ENCODE assay signal across 12 mouse cellular contexts in genomic region chr5:65514635-65515278, GRCm38 (mm10). TPM values are rescaled to one million over a fixed set of nuclear protein-coding genes. Genes with fewer than 3 reads are reported as not detected.
DNase-seq lines count a peak whose midpoint lies in the region; ATAC-seq and TF ChIP-seq lines count a peak whose summit lies in the region.
"Had no signal": no experiment of that assay in that cellular context is flagged by ENCODE, and none has a peak within 500 bp of the region (broad histone marks: within the 10 kb centered on the region; RNA-seq: fewer than 3 reads in every experiment).

No protein-coding gene starts in this region.

- dilution Hi-C loops in CH12.LX (cut with MboI; ENCODE audit: extremely low pct_ligation_motif_present, extremely low pct_unique_long_range_greater_than_20kb, low sequenced_read_pairs): no loop called here

- no peaks in the 10 kb centered on the region for H3K79me2 ChIP-seq in CH12.LX (replicated peaks; ENCODE audit: control insufficient read depth, extremely low read depth, insufficient read depth, poor library complexity, severe bottlenecking)

- peaks cover 3% of the 10 kb centered on the region for H3K9me3 ChIP-seq in liver, postnatal 0 days (ENCODE audit: low read length)
- peaks cover 10% of the 10 kb centered on the region for H3K9me3 ChIP-seq in CH12.LX (replicated peaks; ENCODE audit: low read length)
- no peaks in the 10 kb centered on the region for H3K9me3 ChIP-seq in lung, embryonic 16.5 days (ENCODE audit: control insufficient read depth, low read length)
- H3K9me3 ChIP-seq in stomach, embryonic 15.5 days: no peaks in the 10 kb centered on the region
- H3K9me3 ChIP-seq: embryonic facial prominence, embryonic 13.5 days; hindbrain, embryonic 10.5 days had no signal

- H3K4me2 ChIP-seq in liver, postnatal 0 days (ENCODE audit: low read depth, low read length): no peak overlapping the region; the same call in 1 of the 2 replicates
- peak overlapping the region; percentile 68 for H3K4me2 ChIP-seq in CH12.LX (ENCODE audit: insufficient read depth, low read depth, poor library complexity, severe bottlenecking)
- H3K4me2 ChIP-seq in lung, embryonic 16.5 days (ENCODE audit: low read depth, low read length): no peak overlapping the region
- no peak overlapping the region for H3K4me2 ChIP-seq in stomach, embryonic 15.5 days
- H3K4me2 ChIP-seq: embryonic facial prominence, embryonic 13.5 days had no signal

- TF ChIP-seq POLR2A in CH12.LX (IDR thresholded peaks at IDR 0.05; ENCODE audit: low read depth, low read length): no peak

- H3K27me3 ChIP-seq in liver, postnatal 0 days (ENCODE audit: insufficient read depth, low read length): no peaks in the 10 kb centered on the region
- no peaks in the 10 kb centered on the region for H3K27me3 ChIP-seq in CH12.LX (replicated peaks)
- no peaks in the 10 kb centered on the region for H3K27me3 ChIP-seq in lung, embryonic 16.5 days (ENCODE audit: control insufficient read depth, insufficient read depth, low read depth, low read length)
- no peaks in the 10 kb centered on the region for H3K27me3 ChIP-seq in stomach, embryonic 15.5 days (replicated peaks)
- H3K27me3 ChIP-seq: embryonic facial prominence, embryonic 13.5 days had no signal

- H3K9ac ChIP-seq in liver, postnatal 0 days (replicated peaks): no peak overlapping the region
- no peak overlapping the region for H3K9ac ChIP-seq in CH12.LX (ENCODE audit: insufficient read depth, low read depth)
- no peak overlapping the region for H3K9ac ChIP-seq in lung, embryonic 16.5 days (ENCODE audit: low read length)
- H3K9ac ChIP-seq in stomach, embryonic 15.5 days: no peak overlapping the region
- H3K9ac ChIP-seq: embryonic facial prominence, embryonic 13.5 days had no signal

- ATAC-seq in liver, postnatal 0 days: peak; percentile 43
- peak; percentile 93 for ATAC-seq in lung, embryonic 16.5 days (ENCODE audit: low read depth)
- peak; percentile 88 for ATAC-seq in stomach, embryonic 15.5 days (ENCODE audit: insufficient read depth, low FRiP score, low read depth)

- WGBS in liver, postnatal 0 days (ENCODE audit: insufficient replicate concordance): 25% methylated on average over 5 of the region's 5 CpGs
- 26% methylated on average over 5 of the region's 5 CpGs for WGBS in lung, embryonic 16.5 days
- WGBS in stomach, embryonic 15.5 days: 33% methylated on average over 5 of the region's 5 CpGs

- H3K4me3 ChIP-seq in liver, postnatal 0 days (ENCODE audit: low read depth, low read length): no peak overlapping the region
- no peak overlapping the region for H3K4me3 ChIP-seq in CH12.LX (replicated peaks in 1 of 3; ENCODE audit: low read depth in 2 of 3, low read length in 2 of 3, poor library complexity in 1 of 3)
- no peak overlapping the region for H3K4me3 ChIP-seq in lung, embryonic 16.5 days (ENCODE audit: low read length)
- H3K4me3 ChIP-seq in stomach, embryonic 15.5 days (replicated peaks): no peak overlapping the region
- H3K4me3 ChIP-seq: embryonic facial prominence, embryonic 13.5 days; hindbrain, embryonic 10.5 days had no signal

- no peaks in the 10 kb centered on the region for H3K4me1 ChIP-seq in liver, postnatal 0 days (ENCODE audit: insufficient read depth)
- peaks cover 9 to 30% of the 10 kb centered on the region in 2 experiments for H3K4me1 ChIP-seq in CH12.LX (ENCODE audit: control insufficient read depth in 1 of 2, insufficient read depth in 2 of 2)
- no peaks in the 10 kb centered on the region; the same call in none of the 2 replicates for H3K4me1 ChIP-seq in lung, embryonic 16.5 days (replicated peaks; ENCODE audit: control insufficient read depth, insufficient read depth, low read length)
- H3K4me1 ChIP-seq in stomach, embryonic 15.5 days: no peaks in the 10 kb centered on the region

- TF ChIP-seq EP300 in liver, postnatal 0 days (IDR thresholded peaks at IDR 0.05; ENCODE audit: low read depth): no peak
- peak; percentile 93 for TF ChIP-seq EP300 in CH12.LX (IDR thresholded peaks at IDR 0.05; ENCODE audit: low read length)

- TF ChIP-seq RAD21 in CH12.LX (IDR thresholded peaks at IDR 0.05; ENCODE audit: low read depth, low read length): no peak

- in situ Hi-C loops in CH12.LX (cut with MboI; ENCODE audit: low pct_ligation_motif_present, low pct_unique_long_range_greater_than_20kb, low sequenced_read_pairs): no loop called here

- H3K36me3 ChIP-seq in liver, postnatal 0 days (replicated peaks; ENCODE audit: insufficient read depth, low read length): no peaks in the 10 kb centered on the region
- H3K36me3 ChIP-seq in CH12.LX (replicated peaks in 1 of 2; ENCODE audit: control insufficient read depth in 1 of 2, insufficient read depth in 1 of 2, low read length in 1 of 2): no peaks in the 10 kb centered on the region
- H3K36me3 ChIP-seq in lung, embryonic 16.5 days (ENCODE audit: control insufficient read depth, insufficient read depth, low read length): no peaks in the 10 kb centered on the region
- H3K36me3 ChIP-seq in stomach, embryonic 15.5 days: no peaks in the 10 kb centered on the region
- H3K36me3 ChIP-seq: embryonic facial prominence, embryonic 13.5 days; hindbrain, embryonic 10.5 days had no signal

- peak overlapping the region; percentile 25; the same call in 1 of the 2 replicates for H3K27ac ChIP-seq in liver, postnatal 0 days (ENCODE audit: low read depth)
- H3K27ac ChIP-seq in CH12.LX (ENCODE audit: insufficient read depth, low read depth): peak overlapping the region; percentile 2
- H3K27ac ChIP-seq in lung, embryonic 16.5 days (ENCODE audit: low read length): peak overlapping the region; percentile 67
- peak overlapping the region; percentile 55; the same call in 1 of the 2 replicates for H3K27ac ChIP-seq in stomach, embryonic 15.5 days
- H3K27ac ChIP-seq: embryonic facial prominence, embryonic 13.5 days; hindbrain, embryonic 10.5 days had no signal

- TF ChIP-seq CTCF in liver, postnatal 0 days (IDR thresholded peaks at IDR 0.05; ENCODE audit: low read depth): no peak
- TF ChIP-seq CTCF in CH12.LX (conservative IDR thresholded peaks at IDR 0.05 in 1 of 2, IDR thresholded peaks at IDR 0.05 in 1 of 2; ENCODE audit: low read depth in 2 of 2, low read length in 2 of 2): no peak

- DNase-seq in liver, postnatal 0 days: no peak
- DNase-seq in liver (no peak), CH12.LX (ENCODE audit: extremely low read depth) (peak; percentile 89)
- DNase-seq in right cerebral cortex, postnatal 10 days (ENCODE audit: low spot score in 2 of 2): no peak
- no peak for DNase-seq in kidney, adult 18-20 months
- DNase-seq in frontal cortex, postnatal 14 days (ENCODE audit: low spot score in 2 of 2): no peak

TF ChIP-seq in CH12.LX, 34 proteins besides CTCF, POLR2A, EP300 and RAD21 (continues in another document):
- TF ChIP-seq IRF4 (IDR thresholded peaks at IDR 0.05; ENCODE audit: low read depth, low read length) (peak; percentile 93), PAX5 (IDR thresholded peaks at IDR 0.05; ENCODE audit: low read length) (no peak), NELFE (IDR thresholded peaks at IDR 0.05; ENCODE audit: low read depth, low read length) (peak; percentile 1; the same call in 1 of the 2 replicates), UBTF (IDR thresholded peaks at IDR 0.05; ENCODE audit: low read depth, low read length) (no peak), SMC3 (IDR thresholded peaks at IDR 0.05; ENCODE audit: low read depth, low read length) (peak; percentile 11; the same call in 1 of the 2 replicates), BHLHE40 (IDR thresholded peaks at IDR 0.05; ENCODE audit: low read depth, low read length) (peak; percentile 62; the same call in 1 of the 2 replicates), GABPA (IDR thresholded peaks at IDR 0.05; ENCODE audit: insufficient replicate concordance, low read depth, low read length) (no peak), MAZ (IDR thresholded peaks at IDR 0.05; ENCODE audit: low read depth, low read length) (no peak), ZNF384 (IDR thresholded peaks at IDR 0.05; ENCODE audit: low read depth, low read length) (peak; percentile 34; the same call in 1 of the 2 replicates), E2F4 (IDR thresholded peaks at IDR 0.05; ENCODE audit: insufficient replicate concordance, low read depth, low read length) (no peak), KAT2A (IDR thresholded peaks at IDR 0.05; ENCODE audit: insufficient replicate concordance, low read length) (no peak), ZMIZ1 (IDR thresholded peaks at IDR 0.05; ENCODE audit: low read depth, low read length) (no peak), ZC3H11A (IDR thresholded peaks at IDR 0.05; ENCODE audit: low read depth, low read length) (no peak), TBP (conservative IDR thresholded peaks at IDR 0.05; ENCODE audit: low read depth, low read length) (0 out of 2 replicates have a peak, but pooled peaks have one; percentile 36), TCF12 (IDR thresholded peaks at IDR 0.05; ENCODE audit: low read depth, low read length) (peak; percentile 64; the same call in 1 of the 2 replicates), HCFC1 (IDR thresholded peaks at IDR 0.05; ENCODE audit: low read depth, low read length) (no peak), USF1 (IDR thresholded peaks at IDR 0.05; ENCODE audit: low read depth, low read length) (no peak)

RNA-seq across cellular contexts. Expression of gene Gm43552, which starts 22.1 kb away (rescaled TPM):
- polyA plus RNA-seq in liver, postnatal 0 days (2015; fragmentation: Nextera tagmentation; extraction: Ambion mirVana): 1.4 TPM in 1 of 2 replicates, not detected in the other
- total RNA-seq in CH12.LX (2012; rRNA removed) (not detected in 2 replicates), CH12.LX (2014; rRNA removed) (not detected in 2 replicates)
- 1.5 and 2.1 TPM in 2 replicates for polyA plus RNA-seq in CH12.LX (2012; ENCODE audit: insufficient read length, low read depth)
- polyA plus RNA-seq in lung, embryonic 16.5 days (2015; fragmentation: Nextera tagmentation; extraction: Ambion mirVana): not detected in 2 replicates
- polyA plus RNA-seq in stomach, embryonic 15.5 days (2015; fragmentation: Nextera tagmentation; extraction: Ambion mirVana): 1.8 TPM in 1 of 2 replicates, not detected in the other
- total RNA-seq: megakaryocyte-erythroid progenitor cell, adult 5-6 weeks had no signal
- polyA plus RNA-seq: embryonic facial prominence, embryonic 13.5 days; hindbrain, embryonic 10.5 days; limb, embryonic 11.5 days had no signal

RNA-seq across cellular contexts. Expression of gene Smim14, which starts 22.2 kb away (rescaled TPM):
- 87.0 and 91.0 TPM in 2 replicates for polyA plus RNA-seq in liver, postnatal 0 days (2015; fragmentation: Nextera tagmentation; extraction: Ambion mirVana)
- total RNA-seq in CH12.LX (2012; rRNA removed) (9.7 and 11.4 TPM in 2 replicates), CH12.LX (2014; rRNA removed) (46.4 and 50.2 TPM in 2 replicates)
- polyA plus RNA-seq in CH12.LX (2012; ENCODE audit: insufficient read length, low read depth): 19.3 and 19.7 TPM in 2 replicates
- polyA plus RNA-seq in lung, embryonic 16.5 days (2015; fragmentation: Nextera tagmentation; extraction: Ambion mirVana): 104 and 121 TPM in 2 replicates
- 161 and 177 TPM in 2 replicates for polyA plus RNA-seq in stomach, embryonic 15.5 days (2015; fragmentation: Nextera tagmentation; extraction: Ambion mirVana)

RNA-seq across cellular contexts. Expression of gene Ube2k, which starts 22.3 kb away (rescaled TPM):
- 73.2 and 74.6 TPM in 2 replicates for polyA plus RNA-seq in liver, postnatal 0 days (2015; fragmentation: Nextera tagmentation; extraction: Ambion mirVana)
- 56.7 and 58.8 TPM in 2 replicates for total RNA-seq in CH12.LX (2012; rRNA removed)
- total RNA-seq in CH12.LX (2014; rRNA removed): 51.4 and 54.9 TPM in 2 replicates
- 293 and 310 TPM in 2 replicates for polyA plus RNA-seq in CH12.LX (2012; ENCODE audit: insufficient read length, low read depth)
- polyA plus RNA-seq in lung, embryonic 16.5 days (2015; fragmentation: Nextera tagmentation; extraction: Ambion mirVana): 133 and 146 TPM in 2 replicates
- polyA plus RNA-seq in stomach, embryonic 15.5 days (2015; fragmentation: Nextera tagmentation; extraction: Ambion mirVana): 174 and 176 TPM in 2 replicates

Comparison
In these comparisons a context has a peak if more than half of its experiments do, and no peak if none do; other contexts are left out.
1. ATAC-seq: peak in every context shown above with its lines; median percentile 93 in lung, embryonic 16.5 days; 88 in stomach, embryonic 15.5 days; 43 in liver, postnatal 0 days.
2. H3K27ac ChIP-seq: peak in every context shown above with its lines; median percentile 67 in lung, embryonic 16.5 days; 55 in stomach, embryonic 15.5 days; 25 in liver, postnatal 0 days; 2 in CH12.LX.